ENCODE assay signal across 7 mouse cellular contexts in genomic region chr12:91557358-91558005, GRCm38 (mm10). TPM values are rescaled to one million over a fixed set of nuclear protein-coding genes. Genes with fewer than 3 reads are reported as not detected.
A peak's percentile ranks its signal among the peaks of the same experiment; 100 is the strongest.
DNase-seq lines count a peak whose midpoint lies in the region; ATAC-seq lines count a peak whose summit lies in the region.
"Not testable (repeated sequence)": the region's sequence is repeated elsewhere in the genome, so short reads cannot be mapped to it uniquely, and the experiment has no call there.

No protein-coding gene starts in this region.

- peaks cover 13% of the 10 kb centered on the region for H3K36me3 ChIP-seq in forebrain, embryonic 13.5 days (ENCODE audit: poor library complexity, severe bottlenecking)
- H3K36me3 ChIP-seq in intestine, embryonic 14.5 days (ENCODE audit: control insufficient read depth, insufficient read depth, low read length) = peaks cover 21% of the 10 kb centered on the region
- H3K36me3 ChIP-seq in kidney, embryonic 16.5 days (ENCODE audit: insufficient read depth, low read length) = peaks cover 15% of the 10 kb centered on the region
- H3K36me3 ChIP-seq in liver, embryonic 13.5 days = peaks cover 36% of the 10 kb centered on the region
- H3K36me3 ChIP-seq in lung, embryonic 15.5 days = peaks cover 26% of the 10 kb centered on the region
- peaks cover 16% of the 10 kb centered on the region for H3K36me3 ChIP-seq in midbrain, embryonic 13.5 days

- H3K4me2 ChIP-seq in forebrain, embryonic 13.5 days; intestine, embryonic 14.5 days (ENCODE audit: low read length); kidney, embryonic 16.5 days (replicated peaks; ENCODE audit: low read depth, low read length); liver, embryonic 13.5 days; lung, embryonic 15.5 days; midbrain, embryonic 13.5 days (replicated peaks): not testable (repeated sequence)

- not testable (repeated sequence) for H3K9me3 ChIP-seq in forebrain, embryonic 13.5 days (replicated peaks); intestine, embryonic 14.5 days (ENCODE audit: control insufficient read depth, low read length); kidney, embryonic 16.5 days (ENCODE audit: low read length); liver, embryonic 13.5 days (replicated peaks); lung, embryonic 15.5 days; midbrain, embryonic 13.5 days

- H3K27ac ChIP-seq in forebrain, embryonic 13.5 days; intestine, embryonic 14.5 days (ENCODE audit: low read depth); kidney, embryonic 16.5 days (ENCODE audit: low read length); liver, embryonic 13.5 days; lung, embryonic 15.5 days; midbrain, embryonic 13.5 days: not testable (repeated sequence)

- H3K4me3 ChIP-seq in forebrain, embryonic 13.5 days; intestine, embryonic 14.5 days (ENCODE audit: low read depth, low read length); kidney, embryonic 16.5 days (ENCODE audit: low read length); liver, embryonic 13.5 days (replicated peaks); lung, embryonic 15.5 days; midbrain, embryonic 13.5 days (replicated peaks): not testable (repeated sequence)

- DNase-seq in R1 (ENCODE audit: low read depth, low spot score) = peak; percentile 24
- not testable (repeated sequence) for DNase-seq in intestine, embryonic 14.5 days (ENCODE audit: low spot score); liver, embryonic 13.5 days

- not testable (repeated sequence) for H3K9ac ChIP-seq in forebrain, embryonic 13.5 days; intestine, embryonic 14.5 days (ENCODE audit: low read length); kidney, embryonic 16.5 days (replicated peaks; ENCODE audit: low read length); liver, embryonic 13.5 days; lung, embryonic 15.5 days; midbrain, embryonic 13.5 days (replicated peaks)

- not testable (repeated sequence) for H3K4me1 ChIP-seq in forebrain, embryonic 13.5 days; intestine, embryonic 14.5 days (replicated peaks; ENCODE audit: control insufficient read depth, insufficient read depth, low read length); kidney, embryonic 16.5 days (ENCODE audit: insufficient read depth, low read length); liver, embryonic 13.5 days (replicated peaks); lung, embryonic 15.5 days; midbrain, embryonic 13.5 days (replicated peaks)

- 57% methylated on average over 8 of the region's 8 CpGs for WGBS in forebrain, embryonic 13.5 days
- 85% methylated on average over 8 of the region's 8 CpGs for WGBS in intestine, embryonic 14.5 days
- WGBS in kidney, embryonic 16.5 days = 87% methylated on average over 8 of the region's 8 CpGs
- 89% methylated on average over 8 of the region's 8 CpGs for WGBS in liver, embryonic 13.5 days (ENCODE audit: insufficient replicate concordance)
- 68% methylated on average over 8 of the region's 8 CpGs for WGBS in lung, embryonic 15.5 days
- 88% methylated on average over 8 of the region's 8 CpGs for WGBS in midbrain, embryonic 13.5 days

- not testable (repeated sequence) for H3K27me3 ChIP-seq in forebrain, embryonic 13.5 days; intestine, embryonic 14.5 days (replicated peaks; ENCODE audit: control insufficient read depth, insufficient read depth, low read length); kidney, embryonic 16.5 days (ENCODE audit: insufficient read depth, low read length); liver, embryonic 13.5 days; lung, embryonic 15.5 days; midbrain, embryonic 13.5 days

- ATAC-seq in forebrain, embryonic 13.5 days = peak; percentile 66; the same call in 1 of the 2 replicates
- ATAC-seq in intestine, embryonic 14.5 days (replicated peaks; ENCODE audit: low FRiP score, low TSS enrichment, low read depth) = peak; percentile 92
- ATAC-seq in kidney, embryonic 16.5 days (ENCODE audit: low FRiP score, low TSS enrichment) = peak; percentile 95
- peak; percentile 78 for ATAC-seq in liver, embryonic 13.5 days (ENCODE audit: low read depth)
- ATAC-seq in lung, embryonic 15.5 days (ENCODE audit: borderline replicate concordance, extremely low read depth, low FRiP score, low TSS enrichment) = peak; percentile 72; the same call in 1 of the 2 replicates
- ATAC-seq in midbrain, embryonic 13.5 days = 0 out of 2 replicates have a peak, but pooled peaks have one; percentile 37

RNA-seq across cellular contexts. Expression of gene Gtf2a1, which starts 32.8 kb away (rescaled TPM):
- 62.5 and 69.4 TPM in 2 replicates for polyA plus RNA-seq in forebrain, embryonic 13.5 days (2015; fragmentation: Nextera tagmentation; extraction: Ambion mirVana)
- polyA plus RNA-seq in intestine, embryonic 14.5 days (2014; fragmentation: Nextera tagmentation; extraction: Ambion mirVana) = 30.9 and 33.6 TPM in 2 replicates
- polyA plus RNA-seq in kidney, embryonic 16.5 days (2015; fragmentation: Nextera tagmentation; extraction: Ambion mirVana) = 50.3 and 51.3 TPM in 2 replicates
- 21.7 and 26.0 TPM in 2 replicates for polyA plus RNA-seq in liver, embryonic 13.5 days (2015; fragmentation: Nextera tagmentation; extraction: Ambion mirVana)
- 42.9 and 46.3 TPM in 2 replicates for polyA plus RNA-seq in lung, embryonic 15.5 days (2015; fragmentation: Nextera tagmentation; extraction: Ambion mirVana)
- polyA plus RNA-seq in midbrain, embryonic 13.5 days (2015; fragmentation: Nextera tagmentation; extraction: Ambion mirVana) = 74.6 and 83.4 TPM in 2 replicates

Comparison
In these comparisons a context has a peak if more than half of its experiments do, and no peak if none do; other contexts are left out.
1. ATAC-seq: peak in every context shown above with its lines; median percentile 95 in kidney, embryonic 16.5 days; 92 in intestine, embryonic 14.5 days; 78 in liver, embryonic 13.5 days; 72 in lung, embryonic 15.5 days; 66 in forebrain, embryonic 13.5 days; 37 in midbrain, embryonic 13.5 days.